Mouse (Mus musculus) forebrain, embryonic 14.5 days (tissue): ENCODE measurements around the gene Fam160a1. TPM values are rescaled to one million over a fixed set of nuclear protein-coding genes. Genes with fewer than 3 reads are reported as not detected.
A peak's percentile ranks its signal among the peaks of the same experiment; 100 is the strongest.

ENCODE experiments used
- ATAC-seq: fragments of 200-750 bp; cut with Nextera tagmentation; 2 replicates; pipeline ENCODE4 v1.8.0; 2017; ENCODE audit warnings: mild to moderate bottlenecking, moderate library complexity
- DNase-seq: peaks from one replicate; pipeline ENCODE4 v3.0.0-alpha.2; 2015; ENCODE audit warnings: low spot score
- H3K27ac ChIP-seq: fragments of 300-500 bp; sonication (generic); 2 replicates; pipeline ENCODE4 v1.5.1; 2014; ENCODE audit warnings: low read depth, mild to moderate bottlenecking, control low read depth, low read length, moderate library complexity
- H3K27me3 ChIP-seq: fragments of 300-500 bp; sonication (generic); replicated peaks from 2 replicates; pipeline ENCODE4 v1.6.1; 2014; ENCODE audit warnings: low read length, control low read depth, mixed read lengths; ENCODE audit not compliant: control insufficient read depth, insufficient read depth
- H3K36me3 ChIP-seq: fragments of 300-500 bp; sonication (generic); 2 replicates; pipeline ENCODE4 v1.6.1; 2014; ENCODE audit warnings: low read length, control low read depth; ENCODE audit not compliant: control insufficient read depth, insufficient read depth
- H3K4me1 ChIP-seq: fragments of 300-500 bp; sonication (generic); 2 replicates; pipeline ENCODE4 v1.6.1; 2014; ENCODE audit warnings: antibody characterized with exemption, low read length, control low read depth; ENCODE audit not compliant: control insufficient read depth, insufficient read depth
- H3K4me2 ChIP-seq: fragments of 300-500 bp; sonication (generic); 2 replicates; pipeline ENCODE4 v1.6.1; 2014; ENCODE audit warnings: mild to moderate bottlenecking, control low read depth, low read length
- H3K4me3 ChIP-seq: fragments of 300-500 bp; sonication (generic); 2 replicates; pipeline ENCODE4 v1.5.1; 2014; ENCODE audit warnings: low read depth, low read length, control low read depth
- H3K9ac ChIP-seq: fragments of 300-500 bp; sonication (generic); 2 replicates; pipeline ENCODE4 v1.6.1; 2014; ENCODE audit warnings: mild to moderate bottlenecking, low read length, control low read depth, moderate library complexity
- H3K9me3 ChIP-seq: fragments of 300-500 bp; sonication (generic); replicated peaks from 2 replicates; pipeline ENCODE4 v1.6.1; 2016; ENCODE audit warnings: low read length, control low read depth, mixed read lengths; ENCODE audit not compliant: control insufficient read depth
- WGBS: fragments of 180-500 bp; shearing (Covaris S2); extraction: QIAGEN DNeasy Blood & Tissue Kit; methylation state at CpG from one replicate; pipeline ENCODE4 v1.1.7; 2014; 5-methylcytosine and 5-hydroxymethylcytosine counted together
- polyA plus RNA-seq: library from polyadenylated mRNA; unstranded; fragments of >200 nt; fragmentation: Nextera tagmentation; extraction: Ambion mirVana; gene quantifications from 2 replicates; pipeline ENCODE4 v1.2.1, GENCODE M21; 2014

Gene Fam160a1
- polyA plus RNA-seq, 1 experiment from 2014 or later = 0.51 TPM

DNA sequence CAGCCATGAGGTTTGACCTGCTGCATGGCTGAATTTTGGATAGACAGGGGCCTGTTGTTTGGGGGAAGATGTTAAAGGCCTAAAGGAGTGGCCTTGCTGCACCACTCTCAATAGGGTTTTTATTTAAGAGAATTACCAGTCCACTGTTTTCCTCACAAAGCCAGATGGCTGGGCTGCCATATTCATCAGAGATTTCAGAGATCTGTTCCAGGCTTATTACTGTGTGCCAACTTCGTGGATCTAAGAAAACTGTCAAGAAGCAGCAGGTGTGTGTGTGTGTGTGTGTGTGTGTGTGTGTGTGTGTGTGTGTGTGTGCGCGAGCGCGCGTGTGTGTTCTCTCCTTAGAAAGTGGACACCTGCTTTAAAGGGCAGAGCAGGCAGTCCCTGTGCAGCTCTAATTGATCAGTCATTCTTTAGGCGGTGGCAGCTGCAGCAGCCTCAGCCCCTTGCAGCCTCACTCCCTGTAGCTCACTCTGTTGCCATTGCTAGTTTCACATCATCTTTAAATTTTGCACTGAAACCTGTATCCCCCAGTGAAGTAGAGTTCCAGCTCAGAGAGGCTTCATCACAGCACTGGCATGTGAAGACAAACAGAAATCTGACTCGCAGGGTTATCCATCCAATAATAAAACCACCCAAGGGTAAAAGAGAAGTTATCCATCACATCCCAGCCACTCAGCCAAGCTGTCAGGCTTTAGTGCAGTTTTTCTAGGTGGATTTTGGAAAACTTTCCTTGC, 182.5 kb downstream of the Fam160a1 start:
- peak; percentile 61 for DNase-seq
- ATAC-seq = peak; percentile 67

DNA sequence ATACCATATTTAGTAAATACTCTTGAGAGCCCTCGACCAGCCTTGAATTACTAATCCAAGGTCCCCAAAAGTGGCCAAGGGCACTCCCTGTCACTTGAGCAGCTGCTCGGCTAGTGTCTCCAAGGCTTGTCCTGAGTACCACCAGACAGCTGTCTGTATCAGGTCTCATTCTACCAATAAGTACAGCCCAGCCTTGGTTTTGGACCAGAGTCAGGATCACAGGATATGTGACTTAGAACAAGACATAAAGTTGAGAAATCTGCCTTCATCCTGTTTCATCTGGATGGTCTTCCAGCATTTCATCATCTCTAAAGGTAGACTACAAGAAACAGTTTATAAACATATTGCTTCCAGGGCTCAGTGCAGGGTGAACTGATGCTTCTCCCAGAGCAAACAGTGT, 183.4 kb downstream of the Fam160a1 start:
- no peaks in the 10 kb centered on the region for H3K4me1 ChIP-seq
- no peaks in the 10 kb centered on the region for H3K9me3 ChIP-seq
- no peak overlapping the region for H3K27ac ChIP-seq
- WGBS = 96% methylated on average over 2 of the region's 2 CpGs
- ATAC-seq = no peak
- no peaks in the 10 kb centered on the region for H3K36me3 ChIP-seq
- H3K27me3 ChIP-seq = no peaks in the 10 kb centered on the region
- no peak overlapping the region for H3K4me3 ChIP-seq
- H3K9ac ChIP-seq = no peak overlapping the region
- DNase-seq = no peak
- no peak overlapping the region for H3K4me2 ChIP-seq

More for the DNA sequence above, 182.5 kb downstream of the Fam160a1 start:
- H3K4me1 ChIP-seq = no peaks in the 10 kb centered on the region
- no peak overlapping the region for H3K9ac ChIP-seq
- 60% methylated on average over 8 of the region's 8 CpGs for whole genome bisulfite sequencing
- H3K27ac ChIP-seq = no peak overlapping the region
- no peak overlapping the region for H3K4me3 ChIP-seq
- no peaks in the 10 kb centered on the region for H3K9me3 ChIP-seq
- no peak overlapping the region for H3K4me2 ChIP-seq
- H3K27me3 ChIP-seq = no peaks in the 10 kb centered on the region
- no peaks in the 10 kb centered on the region for H3K36me3 ChIP-seq

DNA sequence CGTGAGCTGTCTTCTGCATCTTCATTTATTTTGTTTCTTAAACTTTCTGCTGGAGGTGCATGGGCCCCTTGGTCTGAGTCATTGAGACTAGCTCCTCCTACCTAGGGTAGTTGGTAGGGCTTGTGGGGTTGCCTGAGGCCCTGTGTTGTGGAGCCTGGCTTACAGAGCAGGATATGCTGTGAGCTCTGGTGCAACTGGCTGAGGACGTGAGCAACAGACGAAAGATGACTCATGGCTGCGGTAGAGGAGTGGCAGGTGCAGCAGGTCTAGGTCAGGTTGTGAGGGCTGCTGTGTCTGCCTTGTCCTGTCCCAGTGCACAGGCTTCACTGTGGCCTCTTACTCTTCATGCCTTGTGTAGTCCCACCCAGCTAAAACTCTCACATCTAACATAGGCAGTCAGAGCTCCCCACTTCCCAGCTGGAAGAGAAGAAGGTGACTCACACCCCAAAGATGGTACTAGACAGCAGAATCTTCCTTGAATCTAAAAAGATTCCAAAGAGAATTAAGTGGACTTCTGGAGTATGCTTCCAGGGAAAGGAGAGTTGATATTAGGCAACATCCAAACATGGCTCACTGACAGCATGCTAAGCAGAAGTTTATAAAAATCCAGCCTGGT, 187.1 kb downstream of the Fam160a1 start:
- H3K4me3 ChIP-seq = no peak overlapping the region
- H3K9ac ChIP-seq = no peak overlapping the region
- H3K9me3 ChIP-seq = no peaks in the 10 kb centered on the region
- 93% methylated on average over 4 of the region's 4 CpGs for WGBS
- ATAC-seq (no peak), DNase-seq (no peak)
- no peaks in the 10 kb centered on the region for H3K4me1 ChIP-seq
- no peak overlapping the region for H3K27ac ChIP-seq
- H3K27me3 ChIP-seq = no peaks in the 10 kb centered on the region
- H3K4me2 ChIP-seq = no peak overlapping the region
- H3K36me3 ChIP-seq = no peaks in the 10 kb centered on the region

DNA sequence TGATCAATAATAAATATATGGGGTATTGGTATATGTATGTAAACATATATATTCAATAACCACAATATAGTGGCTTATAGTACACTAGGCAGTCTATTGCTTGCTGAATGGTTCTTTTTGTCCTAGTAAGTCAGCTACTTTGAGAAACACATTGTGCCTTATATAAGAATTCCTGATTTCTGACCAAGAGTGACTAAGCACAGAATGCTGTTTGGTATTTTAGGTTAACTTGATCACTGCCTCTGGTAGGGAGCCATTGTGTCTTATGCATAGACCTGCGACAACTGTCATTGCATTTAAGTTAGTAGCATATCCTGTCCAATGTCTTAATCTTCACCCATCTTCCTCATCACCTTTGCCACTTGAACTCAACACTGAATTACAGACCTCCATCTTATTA, 197.3 kb downstream of the Fam160a1 start:
- Histone ChIP-seq H3K4me2 (no peak overlapping the region), H3K27ac (no peak overlapping the region), H3K36me3 (peaks cover 4% of the 10 kb centered on the region; the same call in 1 of the 2 replicates), H3K9me3 (no peaks in the 10 kb centered on the region), H3K27me3 (no peaks in the 10 kb centered on the region), H3K4me3 (no peak overlapping the region), H3K4me1 (no peaks in the 10 kb centered on the region), H3K9ac (no peak overlapping the region)
- ATAC-seq (no peak), DNase-seq (no peak)
- WGBS = 97% methylated on average over 1 of the region's 1 CpGs

DNA sequence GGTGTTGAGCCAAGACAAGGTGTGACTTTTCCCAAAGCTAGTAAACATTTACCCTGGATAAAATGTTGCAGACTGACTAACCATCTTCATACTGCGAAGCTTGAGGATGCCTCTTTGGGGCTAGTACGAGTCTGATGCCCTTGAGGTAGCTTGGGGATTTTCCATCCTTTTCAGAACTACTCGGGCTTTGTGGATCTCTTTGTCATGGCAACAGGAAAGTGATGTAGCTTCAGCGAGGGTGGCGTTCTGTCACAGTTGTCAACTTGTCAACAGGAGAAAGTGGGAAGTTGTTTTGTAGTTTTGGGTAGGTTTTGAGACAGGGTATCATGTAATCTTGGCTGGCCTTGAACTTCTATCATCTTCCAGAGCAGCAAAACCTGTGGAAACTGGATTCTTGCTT, 197.7 kb downstream of the Fam160a1 start:
- Histone ChIP-seq H3K4me1 (no peaks in the 10 kb centered on the region), H3K4me2 (no peak overlapping the region), H3K36me3 (peaks cover 4% of the 10 kb centered on the region; the same call in 1 of the 2 replicates), H3K9ac (no peak overlapping the region), H3K4me3 (no peak overlapping the region), H3K27me3 (no peaks in the 10 kb centered on the region), H3K27ac (no peak overlapping the region), H3K9me3 (no peaks in the 10 kb centered on the region)
- ATAC-seq = no peak
- no peak for DNase-seq
- whole genome bisulfite sequencing = 90% methylated on average over 5 of the region's 5 CpGs

DNA sequence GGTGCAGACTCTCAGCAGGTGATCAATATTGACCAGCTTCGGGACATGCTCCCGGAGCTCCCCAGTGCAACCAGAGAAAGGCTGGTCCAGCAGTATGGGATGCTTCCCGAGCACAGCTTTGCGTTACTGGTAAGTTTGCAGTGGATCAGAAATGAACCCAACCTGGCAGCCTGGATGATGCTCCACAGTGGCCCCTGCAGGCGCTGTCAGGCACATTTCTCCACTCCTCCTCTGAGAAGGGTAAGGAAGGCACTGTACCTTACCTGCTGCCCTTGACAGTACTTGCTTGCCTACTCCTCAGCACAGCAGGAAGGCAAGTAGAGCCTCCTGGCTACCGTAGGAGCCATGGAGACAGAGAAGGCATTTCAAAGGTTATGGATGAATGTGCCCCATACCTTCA, 198.2 kb downstream of the Fam160a1 start:
- ATAC-seq (no peak), DNase-seq (no peak)
- H3K27me3 ChIP-seq = no peaks in the 10 kb centered on the region
- no peak overlapping the region for H3K27ac ChIP-seq
- H3K4me1 ChIP-seq = no peaks in the 10 kb centered on the region
- no peak overlapping the region for H3K9ac ChIP-seq
- no peak overlapping the region for H3K4me2 ChIP-seq
- H3K36me3 ChIP-seq = peaks cover 4% of the 10 kb centered on the region; the same call in 1 of the 2 replicates
- WGBS = 82% methylated on average over 6 of the region's 6 CpGs
- H3K4me3 ChIP-seq = no peak overlapping the region
- H3K9me3 ChIP-seq = no peaks in the 10 kb centered on the region

DNA sequence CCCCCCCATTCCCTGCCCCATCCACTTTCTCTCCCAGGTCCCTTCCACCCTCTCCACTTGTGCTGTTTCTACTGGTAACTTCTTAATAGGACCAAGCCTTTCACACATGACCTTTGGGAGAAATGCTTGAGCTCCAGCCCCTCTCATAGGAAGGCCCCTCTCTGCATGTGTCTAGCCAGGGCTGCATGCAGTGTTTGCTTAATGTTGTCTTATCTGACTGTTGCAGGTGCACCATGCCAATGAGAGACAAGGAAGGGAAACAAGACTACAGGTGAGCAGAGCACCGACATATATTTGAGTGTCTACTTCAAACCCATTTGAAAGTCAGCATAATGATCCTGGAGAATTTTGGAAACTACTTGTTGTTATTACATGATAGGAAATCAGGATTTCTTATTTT, 200.7 kb downstream of the Fam160a1 start:
- H3K9me3 ChIP-seq = no peaks in the 10 kb centered on the region

More for the DNA sequence above, 200.7 kb downstream of the Fam160a1 start:
- no peak for ATAC-seq
- H3K36me3 ChIP-seq = peaks cover 4% of the 10 kb centered on the region; the same call in 1 of the 2 replicates
- H3K27ac ChIP-seq = no peak overlapping the region
- no peak overlapping the region for H3K4me3 ChIP-seq
- H3K4me1 ChIP-seq = no peaks in the 10 kb centered on the region
- no peak for DNase-seq
- no peak overlapping the region for H3K9ac ChIP-seq
- no peak overlapping the region for H3K4me2 ChIP-seq
- 95% methylated on average over 1 of the region's 1 CpGs for WGBS
- H3K27me3 ChIP-seq = no peaks in the 10 kb centered on the region
